Mouse (Mus musculus): ENCODE measurements around the gene Ablim1. TPM values are rescaled to one million over a fixed set of nuclear protein-coding genes. Genes with fewer than 3 reads are reported as not detected.

Ablim1 gene
- polyA plus RNA-seq, 2 experiments: 3.0 to 4.7 TPM

- no peaks in the 10 kb centered on the region for H3K9me3 ChIP-seq (ENCODE audit: control insufficient read depth, low read length)
- H3K4me1 ChIP-seq (replicated peaks; ENCODE audit: control insufficient read depth in 2 of 2, insufficient read depth in 2 of 2, low read length in 1 of 2): no peaks in the 10 kb centered on the region
- no peak overlapping the region for H3K27ac ChIP-seq
- H3K4me3 ChIP-seq (ENCODE audit: insufficient read depth in 1 of 2, low read depth in 2 of 2, low read length in 2 of 2): no peak overlapping the region
- H3K4me2 ChIP-seq (ENCODE audit: low read depth): no peak overlapping the region
- H3K36me3 ChIP-seq (replicated peaks; ENCODE audit: control insufficient read depth, insufficient read depth, low read depth): no peaks in the 10 kb centered on the region
- 59% methylated on average over 12 of the region's 12 CpGs for WGBS (ENCODE audit: insufficient replicate concordance)
- ATAC-seq (ENCODE audit: insufficient read depth) (no peak), DNase-seq (ENCODE audit: low read depth in 3 of 3, low spot score in 3 of 3) (no peak)
- H3K9ac ChIP-seq (replicated peaks): no peak overlapping the region
- no peaks in the 10 kb centered on the region for H3K27me3 ChIP-seq (ENCODE audit: control insufficient read depth, insufficient read depth, low read length)
- no peak for TF ChIP-seq CTCF (IDR thresholded peaks at IDR 0.05; ENCODE audit: low read depth)
- no peak for TF ChIP-seq EP300 (IDR thresholded peaks at IDR 0.05; ENCODE audit: low read depth)
Observed at GRCm38 (mm10) chr19:57243191-57243590, 71.5 kb downstream of the Ablim1 start.

GRCm38 (mm10) chr19:57241363-57242192, 73.1 kb downstream of the Ablim1 start:
- Histone ChIP-seq H3K9me3 (ENCODE audit: control insufficient read depth, low read length) (no peaks in the 10 kb centered on the region), H3K27me3 (ENCODE audit: control insufficient read depth, insufficient read depth, low read length) (no peaks in the 10 kb centered on the region), H3K36me3 (replicated peaks; ENCODE audit: control insufficient read depth, insufficient read depth, low read depth) (no peaks in the 10 kb centered on the region), H3K4me1 (replicated peaks; ENCODE audit: control insufficient read depth in 2 of 2, insufficient read depth in 2 of 2, low read length in 1 of 2) (no peaks in the 10 kb centered on the region), H3K9ac (replicated peaks) (no peak overlapping the region), H3K4me3 (ENCODE audit: insufficient read depth in 1 of 2, low read depth in 2 of 2, low read length in 2 of 2) (no peak overlapping the region), H3K27ac (no peak overlapping the region), H3K4me2 (ENCODE audit: low read depth) (no peak overlapping the region)
- WGBS (ENCODE audit: insufficient replicate concordance): 55% methylated on average over 10 of the region's 10 CpGs
- TF ChIP-seq CTCF (IDR thresholded peaks at IDR 0.05; ENCODE audit: low read depth) (no peak), EP300 (IDR thresholded peaks at IDR 0.05; ENCODE audit: low read depth) (no peak)
- no peak for DNase-seq (ENCODE audit: low read depth in 3 of 3, low spot score in 3 of 3)
- ATAC-seq (ENCODE audit: insufficient read depth): no peak

GRCm38 (mm10) chr19:57240259-57240658, 74.5 kb downstream of the Ablim1 start:
- 50% methylated on average over 6 of the region's 6 CpGs for WGBS (ENCODE audit: insufficient replicate concordance)
- DNase-seq (ENCODE audit: low read depth in 3 of 3, low spot score in 3 of 3) (no peak), ATAC-seq (ENCODE audit: insufficient read depth) (no peak)
- Histone ChIP-seq H3K4me3 (ENCODE audit: insufficient read depth in 1 of 2, low read depth in 2 of 2, low read length in 2 of 2) (no peak overlapping the region), H3K27me3 (ENCODE audit: control insufficient read depth, insufficient read depth, low read length) (no peaks in the 10 kb centered on the region), H3K27ac (no peak overlapping the region), H3K9me3 (ENCODE audit: control insufficient read depth, low read length) (no peaks in the 10 kb centered on the region), H3K36me3 (replicated peaks; ENCODE audit: control insufficient read depth, insufficient read depth, low read depth) (no peaks in the 10 kb centered on the region), H3K4me2 (ENCODE audit: low read depth) (no peak overlapping the region), H3K9ac (replicated peaks) (no peak overlapping the region), H3K4me1 (replicated peaks; ENCODE audit: control insufficient read depth in 2 of 2, insufficient read depth in 2 of 2, low read length in 1 of 2) (no peaks in the 10 kb centered on the region)
- TF ChIP-seq CTCF (IDR thresholded peaks at IDR 0.05; ENCODE audit: low read depth): no peak
- no peak for TF ChIP-seq EP300 (IDR thresholded peaks at IDR 0.05; ENCODE audit: low read depth)

- H3K27me3 ChIP-seq (ENCODE audit: control insufficient read depth, insufficient read depth, low read length): no peaks in the 10 kb centered on the region
- TF ChIP-seq EP300 (IDR thresholded peaks at IDR 0.05; ENCODE audit: low read depth) (no peak), CTCF (IDR thresholded peaks at IDR 0.05; ENCODE audit: low read depth) (no peak)
- H3K4me2 ChIP-seq (ENCODE audit: low read depth): no peak overlapping the region
- H3K4me3 ChIP-seq (ENCODE audit: insufficient read depth in 1 of 2, low read depth in 2 of 2, low read length in 2 of 2): no peak overlapping the region
- H3K36me3 ChIP-seq (replicated peaks; ENCODE audit: control insufficient read depth, insufficient read depth, low read depth): no peaks in the 10 kb centered on the region
- H3K9ac ChIP-seq (replicated peaks): no peak overlapping the region
- H3K27ac ChIP-seq: no peak overlapping the region
- WGBS (ENCODE audit: insufficient replicate concordance): 59% methylated on average over 11 of the region's 11 CpGs
- no peak for ATAC-seq (ENCODE audit: insufficient read depth)
- DNase-seq (ENCODE audit: low read depth in 3 of 3, low spot score in 3 of 3): no peak
- no peaks in the 10 kb centered on the region for H3K9me3 ChIP-seq (ENCODE audit: control insufficient read depth, low read length)
- H3K4me1 ChIP-seq (replicated peaks; ENCODE audit: control insufficient read depth in 2 of 2, insufficient read depth in 2 of 2, low read length in 1 of 2): no peaks in the 10 kb centered on the region
Observed at GRCm38 (mm10) chr19:57239176-57239784, 75.4 kb downstream of the Ablim1 start.

- WGBS (ENCODE audit: insufficient replicate concordance): 68% methylated on average over 7 of the region's 7 CpGs
- DNase-seq (ENCODE audit: low read depth in 3 of 3, low spot score in 3 of 3) (no peak), ATAC-seq (ENCODE audit: insufficient read depth) (no peak)
- Histone ChIP-seq H3K4me2 (ENCODE audit: low read depth) (no peak overlapping the region), H3K27ac (no peak overlapping the region), H3K4me1 (replicated peaks; ENCODE audit: control insufficient read depth in 2 of 2, insufficient read depth in 2 of 2, low read length in 1 of 2) (no peaks in the 10 kb centered on the region), H3K9me3 (ENCODE audit: control insufficient read depth, low read length) (no peaks in the 10 kb centered on the region), H3K4me3 (ENCODE audit: insufficient read depth in 1 of 2, low read depth in 2 of 2, low read length in 2 of 2) (no peak overlapping the region), H3K36me3 (replicated peaks; ENCODE audit: control insufficient read depth, insufficient read depth, low read depth) (no peaks in the 10 kb centered on the region), H3K9ac (replicated peaks) (no peak overlapping the region), H3K27me3 (ENCODE audit: control insufficient read depth, insufficient read depth, low read length) (no peaks in the 10 kb centered on the region)
- no peak for TF ChIP-seq CTCF (IDR thresholded peaks at IDR 0.05; ENCODE audit: low read depth)
- no peak for TF ChIP-seq EP300 (IDR thresholded peaks at IDR 0.05; ENCODE audit: low read depth)
Observed at GRCm38 (mm10) chr19:57238461-57238860, 76.3 kb downstream of the Ablim1 start.
